Mouse (Mus musculus): ENCODE measurements around the gene Hoxd4.

- TF ChIP-seq POLR2A (IDR thresholded peaks at IDR 0.05; ENCODE audit: borderline replicate concordance, extremely low read depth, low read depth, low read length) (no peak), CTCF (IDR thresholded peaks at IDR 0.05; ENCODE audit: insufficient read depth, low read length) (no peak)
These were observed 25.9 kb downstream of the Hoxd4 start for GRCm38 (mm10) chr2:74737578-74738070.
